Mouse (Mus musculus) kidney, postnatal 0 days (tissue): ENCODE measurements around the gene Samd4b. TPM values are rescaled to one million over a fixed set of nuclear protein-coding genes. Genes with fewer than 3 reads are reported as not detected.

Source experiments
- ATAC-seq: fragments of 200-750 bp; cut with Nextera tagmentation; replicated peaks from 2 replicates; pipeline ENCODE4 v1.8.0; 2017; ENCODE audit warnings: low read depth, moderate number of reproducible peaks, moderate TSS enrichment, moderate library complexity; ENCODE audit not compliant: low FRiP score
- DNase-seq: peaks from one replicate; pipeline ENCODE4 v3.0.0-alpha.2; 2016; ENCODE audit warnings: low spot score
- H3K27ac ChIP-seq: fragments of 300-500 bp; sonication (generic); 2 replicates; pipeline ENCODE4 v1.5.1; 2014; ENCODE audit warnings: mild to moderate bottlenecking
- H3K27me3 ChIP-seq: fragments of 300-500 bp; sonication (generic); 2 replicates; pipeline ENCODE4 v1.6.1; 2014; ENCODE audit warnings: low read length, mixed read lengths; ENCODE audit not compliant: insufficient read depth
- H3K36me3 ChIP-seq: fragments of 300-500 bp; sonication (generic); 2 replicates; pipeline ENCODE4 v1.6.1; 2014; ENCODE audit warnings: low read length, mixed read lengths; ENCODE audit not compliant: insufficient read depth
- H3K4me1 ChIP-seq: fragments of 300-500 bp; sonication (generic); replicated peaks from 2 replicates; pipeline ENCODE4 v1.6.1; 2014; ENCODE audit warnings: antibody characterized with exemption, low read length, mixed read lengths; ENCODE audit not compliant: insufficient read depth
- H3K4me2 ChIP-seq: fragments of 300-500 bp; sonication (generic); 2 replicates; pipeline ENCODE4 v1.6.1; 2014; ENCODE audit warnings: mild to moderate bottlenecking, low read length, moderate library complexity, mixed read lengths
- H3K4me3 ChIP-seq: fragments of 300-500 bp; sonication (generic); replicated peaks from 2 replicates; pipeline ENCODE4 v1.5.1; 2014; ENCODE audit warnings: low read depth, low read length
- H3K9ac ChIP-seq: fragments of 300-500 bp; sonication (generic); 2 replicates; pipeline ENCODE4 v1.6.1; 2014; ENCODE audit warnings: low read depth, low read length
- H3K9me3 ChIP-seq: fragments of 300-500 bp; sonication (generic); replicated peaks from 2 replicates; pipeline ENCODE4 v1.6.1; 2016; ENCODE audit warnings: low read length, inconsistent platforms, mixed read lengths
- CTCF ChIP-seq: IDR thresholded peaks from 2 replicates; pipeline ENCODE4 v1.5.1; 2016; ENCODE audit warnings: antibody characterized with exemption, low read depth, mild to moderate bottlenecking, moderate library complexity
- WGBS: fragments of 180-500 bp; shearing (Covaris S2); extraction: QIAGEN DNeasy Blood & Tissue Kit; methylation state at CpG from one replicate; pipeline ENCODE4 v1.1.7; 2014; 5-methylcytosine and 5-hydroxymethylcytosine counted together
- polyA plus RNA-seq: library from polyadenylated mRNA; unstranded; fragments of >200 nt; fragmentation: Nextera tagmentation; extraction: Ambion mirVana; gene quantifications from 2 replicates; pipeline ENCODE4 v1.2.1, GENCODE M21; 2015

The Samd4b gene
- polyA plus RNA-seq, 1 experiment from 2014 or later, result 19.5 TPM

DNA sequence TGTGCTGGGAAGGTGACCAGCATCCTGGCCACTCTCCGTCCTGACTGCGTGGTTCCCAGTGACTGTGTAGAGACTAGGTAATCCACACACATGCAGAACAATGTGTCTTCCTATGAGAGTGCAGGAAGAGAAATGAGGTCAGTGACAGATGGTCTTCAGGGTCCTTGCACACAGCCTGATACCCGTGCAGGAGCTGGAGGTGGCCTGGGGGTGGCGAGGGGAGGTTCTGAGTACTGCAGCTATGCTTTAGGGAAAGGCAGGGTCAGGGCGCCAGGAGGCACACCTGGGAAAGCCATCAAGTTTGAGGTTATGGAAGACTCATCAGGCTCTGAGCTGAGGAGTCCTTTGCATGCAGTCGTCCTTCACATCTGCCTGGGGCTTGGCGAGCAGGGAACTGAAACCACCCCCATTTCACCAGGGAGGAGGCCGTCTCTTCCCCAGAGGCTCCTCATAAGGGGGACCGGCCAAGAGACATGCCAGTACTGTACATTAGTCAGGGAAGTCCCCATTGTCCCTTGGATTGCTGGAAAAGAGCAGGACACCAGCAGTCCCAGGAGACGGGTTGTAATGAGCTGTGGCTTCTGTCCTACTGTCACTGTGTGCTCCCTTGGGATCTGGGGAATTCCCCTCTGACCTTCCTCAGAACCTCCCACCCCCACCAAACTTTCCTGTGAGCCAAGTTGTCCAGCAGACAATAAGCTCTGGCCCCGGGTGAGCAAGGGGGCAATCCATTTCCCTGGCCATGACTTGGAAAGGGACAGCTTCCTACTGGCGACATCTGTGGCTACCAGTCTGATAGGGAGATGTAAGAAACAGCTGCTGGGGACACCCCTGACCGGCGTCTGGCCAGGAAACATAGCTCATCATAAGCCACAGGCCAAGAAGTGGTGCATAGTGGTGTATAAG lies 4.5 kb downstream of the Samd4b start:
- peak overlapping the region; percentile 4 for H3K4me2 ChIP-seq

GRCm38 (mm10) chr7:28591862-28592261 lies 6.1 kb downstream of the Samd4b start:
- no peak for DNase-seq
- 52% methylated on average over 1 of the region's 1 CpGs for WGBS
- TF ChIP-seq CTCF, result no peak
- no peak overlapping the region for H3K4me3 ChIP-seq
- peaks cover 72% of the 10 kb centered on the region for H3K4me1 ChIP-seq
- no peak for ATAC-seq
- no peaks in the 10 kb centered on the region for H3K27me3 ChIP-seq
- no peaks in the 10 kb centered on the region for H3K36me3 ChIP-seq
- no peak overlapping the region for H3K27ac ChIP-seq
- no peaks in the 10 kb centered on the region for H3K9me3 ChIP-seq
- no peak overlapping the region for H3K4me2 ChIP-seq
- H3K9ac ChIP-seq, result no peak overlapping the region

More for the DNA sequence above, 4.5 kb downstream of the Samd4b start:
- Histone ChIP-seq H3K27me3 (no peaks in the 10 kb centered on the region), H3K4me3 (no peak overlapping the region), H3K27ac (peak overlapping the region; percentile 37; the same call in 1 of the 2 replicates), H3K36me3 (no peaks in the 10 kb centered on the region), H3K9ac (no peak overlapping the region), H3K4me1 (peaks cover 59% of the 10 kb centered on the region), H3K9me3 (no peaks in the 10 kb centered on the region)
- ATAC-seq, result no peak
- TF ChIP-seq CTCF, result no peak
- WGBS, result 25% methylated on average over 14 of the region's 14 CpGs
- peak; percentile 56 for DNase-seq

- Histone ChIP-seq H3K9me3 (no peaks in the 10 kb centered on the region), H3K4me3 (no peak overlapping the region), H3K4me2 (no peak overlapping the region), H3K36me3 (no peaks in the 10 kb centered on the region), H3K9ac (0 out of 2 replicates have a peak overlapping the region, but pooled peaks have one; percentile 32), H3K27ac (peak overlapping the region; percentile 74), H3K27me3 (no peaks in the 10 kb centered on the region), H3K4me1 (peaks cover 58% of the 10 kb centered on the region)
- peak; percentile 80 for ATAC-seq
- DNase-seq, result peak; percentile 68
- no peak for TF ChIP-seq CTCF
These were observed 10.3 kb downstream of the Samd4b start for GRCm38 (mm10) chr7:28587644-28588043.

DNA sequence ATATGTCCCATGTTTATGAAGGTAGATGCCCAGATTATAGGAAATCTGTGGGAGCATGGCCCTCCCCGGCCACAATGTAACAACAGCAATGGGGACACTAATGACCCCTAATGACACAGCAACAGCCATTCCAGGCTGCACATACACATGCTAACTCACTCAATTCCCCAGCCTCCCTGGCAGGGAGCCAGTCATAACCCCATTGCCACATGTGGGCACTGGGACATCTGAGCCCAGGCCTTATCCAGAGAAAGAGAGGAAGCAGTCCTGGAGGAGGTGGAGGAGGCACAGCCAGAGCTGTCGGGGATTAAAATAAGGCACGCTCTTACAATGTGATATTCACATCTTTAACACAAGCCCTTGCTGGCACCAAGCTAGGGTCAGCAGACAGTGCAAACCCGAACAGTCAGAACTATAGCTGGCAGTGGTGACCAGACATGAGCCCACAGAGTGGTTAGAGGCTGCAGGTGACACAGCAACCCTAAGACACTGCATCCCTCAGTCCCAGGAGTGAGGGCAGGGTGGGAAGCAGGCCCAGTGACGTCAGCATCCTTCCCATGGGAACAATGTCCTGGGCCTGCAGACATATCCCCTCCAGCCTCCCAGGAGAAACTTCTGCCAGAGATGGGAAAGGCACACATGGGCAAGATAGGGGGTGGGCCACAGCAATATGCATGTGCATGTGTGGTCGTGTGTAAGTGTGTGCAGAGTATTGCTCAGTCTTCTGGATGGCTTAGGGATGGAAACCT lies 11.1 kb downstream of the Samd4b start:
- Histone ChIP-seq H3K9me3 (no peaks in the 10 kb centered on the region), H3K27ac (no peak overlapping the region), H3K4me3 (no peak overlapping the region), H3K27me3 (no peaks in the 10 kb centered on the region), H3K9ac (0 out of 2 replicates have a peak overlapping the region, but pooled peaks have one; percentile 8), H3K4me2 (no peak overlapping the region), H3K36me3 (no peaks in the 10 kb centered on the region), H3K4me1 (peaks cover 52% of the 10 kb centered on the region)
- 53% methylated on average over 6 of the region's 6 CpGs for WGBS
- no peak for TF ChIP-seq CTCF
- ATAC-seq, result no peak; the same call in 1 of the 2 replicates
- DNase-seq, result no peak

DNA sequence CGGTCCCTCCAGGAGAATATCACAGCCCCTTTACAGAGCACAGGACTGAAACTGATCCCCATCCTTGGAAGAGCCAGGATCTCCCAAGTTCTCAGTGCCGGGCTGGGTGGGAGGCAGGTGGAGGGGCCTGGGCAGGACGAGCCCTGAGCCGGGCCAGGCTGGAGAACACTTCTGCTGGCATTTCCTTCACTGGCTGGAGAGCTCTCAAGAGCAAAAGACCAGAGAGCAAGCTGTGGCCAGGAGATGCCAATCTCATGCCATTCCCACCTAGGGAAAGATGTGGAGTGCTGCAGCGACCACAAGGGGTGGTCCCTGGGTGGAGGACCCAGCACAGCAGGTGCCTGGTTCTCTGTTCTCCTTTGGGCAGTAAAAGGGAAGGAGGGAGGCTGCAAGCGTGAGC lies 12.9 kb downstream of the Samd4b start:
- 0 out of 2 replicates have a peak overlapping the region, but pooled peaks have one; percentile 27 for H3K9ac ChIP-seq
- no peak for DNase-seq
- 52% methylated on average over 6 of the region's 6 CpGs for WGBS
- H3K36me3 ChIP-seq, result no peaks in the 10 kb centered on the region
- no peak overlapping the region for H3K4me3 ChIP-seq
- H3K27me3 ChIP-seq, result no peaks in the 10 kb centered on the region
- H3K27ac ChIP-seq, result peak overlapping the region; percentile 31; the same call in 1 of the 2 replicates
- H3K9me3 ChIP-seq, result no peaks in the 10 kb centered on the region
- H3K4me1 ChIP-seq, result peaks cover 54% of the 10 kb centered on the region
- TF ChIP-seq CTCF, result no peak
- no peak for ATAC-seq
- H3K4me2 ChIP-seq, result no peak overlapping the region

DNA sequence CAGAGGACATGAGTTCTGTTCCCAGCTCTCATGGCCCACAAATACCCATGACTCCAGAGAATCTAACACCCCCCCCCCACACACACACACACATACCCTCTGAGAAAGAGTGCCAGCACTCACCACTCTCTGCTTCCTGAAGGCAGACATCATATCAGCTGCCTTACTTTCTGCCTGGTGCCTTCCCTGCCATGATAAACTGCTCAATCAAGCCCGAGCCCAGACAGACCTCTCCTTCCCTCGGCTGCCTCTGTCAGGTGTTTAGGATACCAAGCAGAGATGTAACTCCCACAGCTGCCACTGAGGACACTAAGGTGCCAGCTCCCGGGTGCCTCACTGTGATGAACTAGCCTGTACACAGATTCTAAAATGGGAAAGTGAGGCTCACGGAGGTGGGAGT lies 13.5 kb downstream of the Samd4b start:
- TF ChIP-seq CTCF, result no peak
- Histone ChIP-seq H3K36me3 (no peaks in the 10 kb centered on the region), H3K9ac (0 out of 2 replicates have a peak overlapping the region, but pooled peaks have one; percentile 27), H3K4me2 (no peak overlapping the region), H3K4me1 (peaks cover 59% of the 10 kb centered on the region), H3K27ac (peak overlapping the region; percentile 47; the same call in 1 of the 2 replicates), H3K4me3 (no peak overlapping the region), H3K27me3 (no peaks in the 10 kb centered on the region), H3K9me3 (no peaks in the 10 kb centered on the region)
- 63% methylated on average over 4 of the region's 4 CpGs for WGBS
- DNase-seq, result no peak
- ATAC-seq, result no peak
